ENCODE assay signal across 13 mouse cellular contexts in genomic region chr7:31144886-31145285, GRCm38 (mm10). TPM values are rescaled to one million over a fixed set of nuclear protein-coding genes. Genes with fewer than 3 reads are reported as not detected.
DNase-seq lines count a peak whose midpoint lies in the region; ATAC-seq and TF ChIP-seq lines count a peak whose summit lies in the region.
"Had no signal": no experiment of that assay in that cellular context is flagged by ENCODE, and none has a peak within 500 bp of the region (broad histone marks: within the 10 kb centered on the region; RNA-seq: fewer than 3 reads in every experiment).

No protein-coding gene starts in this region.

- no peak overlapping the region for H3K27ac ChIP-seq in forebrain, postnatal 0 days (ENCODE audit: low read depth, low read length)
- H3K27ac ChIP-seq in forebrain, embryonic 15.5 days (replicated peaks): no peak overlapping the region
- H3K27ac ChIP-seq in liver, embryonic 14.5 days: no peak overlapping the region
- H3K27ac ChIP-seq in liver, embryonic 12.5 days: no peak overlapping the region

- TF ChIP-seq EP300 in liver, embryonic 14.5 days (IDR thresholded peaks at IDR 0.05; ENCODE audit: low read depth): no peak

- peaks cover 50% of the 10 kb centered on the region for H3K36me3 ChIP-seq in forebrain, postnatal 0 days (ENCODE audit: insufficient read depth)
- H3K36me3 ChIP-seq in forebrain, embryonic 15.5 days: peaks cover 38% of the 10 kb centered on the region
- H3K36me3 ChIP-seq in liver, embryonic 14.5 days (replicated peaks; ENCODE audit: control insufficient read depth, insufficient read depth, low read depth): peaks cover 8% of the 10 kb centered on the region
- H3K36me3 ChIP-seq in liver, embryonic 12.5 days: peaks cover 49% of the 10 kb centered on the region

- H3K4me3 ChIP-seq in forebrain, postnatal 0 days (ENCODE audit: low read depth, low read length): no peak overlapping the region
- H3K4me3 ChIP-seq in forebrain, embryonic 15.5 days: no peak overlapping the region
- H3K4me3 ChIP-seq in liver, embryonic 14.5 days (ENCODE audit: insufficient read depth in 1 of 2, low read depth in 2 of 2, low read length in 2 of 2): no peak overlapping the region
- no peak overlapping the region for H3K4me3 ChIP-seq in liver, embryonic 12.5 days
- H3K4me3 ChIP-seq: myocyte; stomach, embryonic 15.5 days had no signal

- WGBS in forebrain, postnatal 0 days: 97% methylated on average over 16 of the region's 16 CpGs
- WGBS in forebrain, embryonic 15.5 days: 97% methylated on average over 16 of the region's 16 CpGs
- 93% methylated on average over 16 of the region's 16 CpGs for WGBS in liver, embryonic 14.5 days (ENCODE audit: insufficient replicate concordance)
- WGBS in liver, embryonic 12.5 days (ENCODE audit: insufficient replicate concordance): 92% methylated on average over 16 of the region's 16 CpGs

- H3K4me1 ChIP-seq in forebrain, postnatal 0 days (ENCODE audit: insufficient read depth): peaks cover 11% of the 10 kb centered on the region
- H3K4me1 ChIP-seq in forebrain, embryonic 15.5 days: peaks cover 25% of the 10 kb centered on the region
- peaks cover 8 to 20% of the 10 kb centered on the region in 2 experiments for H3K4me1 ChIP-seq in liver, embryonic 14.5 days (replicated peaks; ENCODE audit: control insufficient read depth in 2 of 2, insufficient read depth in 2 of 2, low read length in 1 of 2)
- H3K4me1 ChIP-seq in liver, embryonic 12.5 days: peaks cover 49% of the 10 kb centered on the region

- H3K27me3 ChIP-seq in forebrain, postnatal 0 days (ENCODE audit: insufficient read depth, low read length): no peaks in the 10 kb centered on the region
- H3K27me3 ChIP-seq in forebrain, embryonic 15.5 days: no peaks in the 10 kb centered on the region
- no peaks in the 10 kb centered on the region for H3K27me3 ChIP-seq in liver, embryonic 14.5 days (ENCODE audit: control insufficient read depth, insufficient read depth, low read length)
- no peaks in the 10 kb centered on the region for H3K27me3 ChIP-seq in liver, embryonic 12.5 days (replicated peaks)
- H3K27me3 ChIP-seq: stomach, embryonic 15.5 days had no signal

- peak; percentile 40 for TF ChIP-seq CTCF in forebrain, postnatal 0 days (IDR thresholded peaks at IDR 0.05; ENCODE audit: low read depth)
- peak; percentile 31 for TF ChIP-seq CTCF in liver, embryonic 14.5 days (IDR thresholded peaks at IDR 0.05; ENCODE audit: low read depth)

- H3K9ac ChIP-seq in forebrain, postnatal 0 days: no peak overlapping the region
- H3K9ac ChIP-seq in forebrain, embryonic 15.5 days (replicated peaks): no peak overlapping the region
- H3K9ac ChIP-seq in liver, embryonic 14.5 days (replicated peaks): no peak overlapping the region
- no peak overlapping the region for H3K9ac ChIP-seq in liver, embryonic 12.5 days
- H3K9ac ChIP-seq: stomach, embryonic 15.5 days had no signal

- H3K9me3 ChIP-seq in forebrain, postnatal 0 days (ENCODE audit: low read length): no peaks in the 10 kb centered on the region
- no peaks in the 10 kb centered on the region for H3K9me3 ChIP-seq in forebrain, embryonic 15.5 days
- H3K9me3 ChIP-seq in liver, embryonic 14.5 days (ENCODE audit: control insufficient read depth, low read length): no peaks in the 10 kb centered on the region
- no peaks in the 10 kb centered on the region for H3K9me3 ChIP-seq in liver, embryonic 12.5 days (replicated peaks)
- H3K9me3 ChIP-seq: stomach, embryonic 15.5 days had no signal

- no peak for DNase-seq in forebrain, postnatal 0 days
- DNase-seq in liver, embryonic 14.5 days (ENCODE audit: low read depth in 3 of 3, low spot score in 3 of 3): no peak
- peak; percentile 55 for DNase-seq in thymus, postnatal 4 days
- DNase-seq in thymus, postnatal 36 days: no peak
- DNase-seq in c-Kit-positive CD71-positive TER-119-positive erythroid progenitor cells, embryonic 14.5 days (ENCODE audit: low spot score): no peak
- DNase-seq in heart, adult 9 months (ENCODE audit: low spot score in 2 of 2): no peak
- DNase-seq: cerebellum, adult 11-12 months; kidney, adult 8-10 months had no signal

- ATAC-seq in forebrain, postnatal 0 days: no peak
- no peak for ATAC-seq in forebrain, embryonic 15.5 days (replicated peaks)
- no peak for ATAC-seq in liver, embryonic 14.5 days (ENCODE audit: insufficient read depth)
- no peak for ATAC-seq in liver, embryonic 12.5 days

- H3K4me2 ChIP-seq in forebrain, postnatal 0 days (ENCODE audit: low read depth): no peak overlapping the region
- no peak overlapping the region for H3K4me2 ChIP-seq in forebrain, embryonic 15.5 days (replicated peaks)
- no peak overlapping the region for H3K4me2 ChIP-seq in liver, embryonic 14.5 days (ENCODE audit: low read depth)
- no peak overlapping the region for H3K4me2 ChIP-seq in liver, embryonic 12.5 days
- H3K4me2 ChIP-seq: stomach, embryonic 15.5 days had no signal

RNA-seq across cellular contexts. Expression of gene Gramd1a, which starts 10.8 kb away (rescaled TPM):
- total RNA-seq in forebrain, postnatal 0 days (2014; rRNA removed): 244 and 265 TPM in 2 replicates
- polyA plus RNA-seq in forebrain, postnatal 0 days (2015; fragmentation: Nextera tagmentation; extraction: Ambion mirVana): 176 and 178 TPM in 2 replicates
- polyA plus RNA-seq in forebrain, embryonic 15.5 days (2015; fragmentation: Nextera tagmentation; extraction: Ambion mirVana): 246 TPM in 2 replicates
- polyA plus RNA-seq in liver, embryonic 14.5 days (2012; rRNA removed): 19.1 and 19.4 TPM in 2 replicates
- polyA plus RNA-seq in liver, embryonic 14.5 days (2014; fragmentation: Nextera tagmentation; extraction: Ambion mirVana): 8.0 and 8.5 TPM in 2 replicates
- polyA plus RNA-seq in liver, embryonic 12.5 days (2016; fragmentation: Nextera tagmentation; extraction: Ambion mirVana): 20.3 and 21.2 TPM in 2 replicates

RNA-seq across cellular contexts. Expression of gene Scn1b, which starts 18.1 kb away (rescaled TPM):
- total RNA-seq in forebrain, postnatal 0 days (2014; rRNA removed): 26.7 and 38.0 TPM in 2 replicates
- polyA plus RNA-seq in forebrain, postnatal 0 days (2015; fragmentation: Nextera tagmentation; extraction: Ambion mirVana): 24.4 and 29.8 TPM in 2 replicates
- 4.3 and 4.4 TPM in 2 replicates for polyA plus RNA-seq in forebrain, embryonic 15.5 days (2015; fragmentation: Nextera tagmentation; extraction: Ambion mirVana)
- 0.97 and 1.0 TPM in 2 replicates for polyA plus RNA-seq in liver, embryonic 14.5 days (2012; rRNA removed)
- 0.45 and 0.52 TPM in 2 replicates for polyA plus RNA-seq in liver, embryonic 14.5 days (2014; fragmentation: Nextera tagmentation; extraction: Ambion mirVana)
- 0.97 and 1.2 TPM in 2 replicates for polyA plus RNA-seq in liver, embryonic 12.5 days (2016; fragmentation: Nextera tagmentation; extraction: Ambion mirVana)
- total RNA-seq: megakaryocyte-erythroid progenitor cell, adult 5-6 weeks had no signal

RNA-seq across cellular contexts. Expression of gene Hpn, which starts 29.8 kb away (rescaled TPM):
- total RNA-seq in forebrain, postnatal 0 days (2014; rRNA removed): 0.48 TPM in 1 of 2 replicates, not detected in the other
- polyA plus RNA-seq in forebrain, postnatal 0 days (2015; fragmentation: Nextera tagmentation; extraction: Ambion mirVana): 0.19 and 0.61 TPM in 2 replicates
- 0.36 TPM in 1 of 2 replicates, not detected in the other for polyA plus RNA-seq in forebrain, embryonic 15.5 days (2015; fragmentation: Nextera tagmentation; extraction: Ambion mirVana)
- 44.7 and 48.0 TPM in 2 replicates for polyA plus RNA-seq in liver, embryonic 14.5 days (2012; rRNA removed)
- 43.3 and 44.8 TPM in 2 replicates for polyA plus RNA-seq in liver, embryonic 14.5 days (2014; fragmentation: Nextera tagmentation; extraction: Ambion mirVana)
- 33.2 and 36.2 TPM in 2 replicates for polyA plus RNA-seq in liver, embryonic 12.5 days (2016; fragmentation: Nextera tagmentation; extraction: Ambion mirVana)
- polyA plus RNA-seq: myocyte had no signal

Comparison
In these comparisons a context has a peak if more than half of its experiments do, and no peak if none do; other contexts are left out.
1. RNA of gene Hpn, which starts 29.8 kb away (polyA plus RNA-seq): 43.3 to 48.0 TPM in liver, embryonic 14.5 days and 33.2 to 36.2 TPM in liver, embryonic 12.5 days; 0.19 to 0.61 TPM in forebrain, postnatal 0 days and 0.36 TPM in forebrain, embryonic 15.5 days; every median in the first group is over 10 times any median in the second.